Mouse (Mus musculus) embryonic fibroblast, embryonic 13.5 days (primary cell): Measurements from ENCODE around the gene Tm9sf4.

Experiments
- CTCF ChIP-seq: IDR thresholded peaks from 2 replicates; pipeline ENCODE4 v1.5.1; 2011; ENCODE audit warnings: mild to moderate bottlenecking, control low read depth, low read length, moderate library complexity, borderline replicate concordance; ENCODE audit not compliant: insufficient read depth
- POLR2A ChIP-seq: IDR thresholded peaks from 2 replicates; pipeline ENCODE4 v1.6.1; 2011; ENCODE audit warnings: low read depth, mild to moderate bottlenecking, control low read depth, low read length, moderate library complexity

GRCm38 (mm10) chr2:153194255-153194654 lies 33.2 kb downstream of the Tm9sf4 start:
- no peak for TF ChIP-seq POLR2A
- no peak for TF ChIP-seq CTCF
